Mouse (Mus musculus) brain, embryonic 14.5 days (tissue): Measurements from ENCODE around the gene Cenpp.

ENCODE experiments used
- CTCF ChIP-seq: fragments of 200-500 bp; IDR thresholded peaks from 2 replicates; pipeline ENCODE4 v1.5.1; 2012; ENCODE audit warnings: inconsistent platforms, mild to moderate bottlenecking, moderate library complexity, borderline replicate concordance; ENCODE audit not compliant: insufficient read depth, insufficient read length; ENCODE audit errors: extremely low read depth
- POLR2A ChIP-seq: fragments of 200-500 bp; IDR thresholded peaks from 2 replicates; pipeline ENCODE4 v1.6.1; 2012; ENCODE audit warnings: mild to moderate bottlenecking, inconsistent platforms, borderline replicate concordance; ENCODE audit not compliant: poor library complexity, insufficient read depth, insufficient read length, severe bottlenecking; ENCODE audit errors: extremely low read depth

- TF ChIP-seq POLR2A: no peak
- no peak for TF ChIP-seq CTCF
Observed at GRCm38 (mm10) chr13:49629076-49629475, 23.5 kb downstream of the Cenpp start.
